Mouse (Mus musculus): ENCODE results near the gene Chchd4. TPM values are rescaled to one million over a fixed set of nuclear protein-coding genes. Genes with fewer than 3 reads are reported as not detected.
A peak's percentile ranks its signal among the peaks of the same experiment; 100 is the strongest.

The Chchd4 gene
- polyA plus RNA-seq, 1 experiment: 4.4 TPM

- Histone ChIP-seq H3K4me1 (ENCODE audit: control insufficient read depth, insufficient read depth, low read length) (no peaks in the 10 kb centered on the region), H3K4me3 (replicated peaks; ENCODE audit: extremely low read depth, low read depth, low read length) (no peak overlapping the region)
- peak; percentile 33 for DNase-seq
- TF ChIP-seq POLR2A (IDR thresholded peaks at IDR 0.05; ENCODE audit: borderline replicate concordance, extremely low read depth, low read depth, low read length): no peak
- peak; percentile 67 for TF ChIP-seq CTCF (IDR thresholded peaks at IDR 0.05; ENCODE audit: insufficient read depth, low read length)
- WGBS: 3% methylated on average over 4 of the region's 4 CpGs
Measured at GRCm38 (mm10) chr6:91414890-91415289, 58.5 kb downstream of the Chchd4 start.

Other genes with a start within 250 kb of the Chchd4 start
- 9.7 and 10.8 TPM in 2 replicates for gene Wnt7a, start 62.2 kb downstream of the Chchd4 start, polyA plus RNA-seq (2012; rRNA removed)
- gene Tmem43, start 157 bp upstream of the Chchd4 start, polyA plus RNA-seq (2012; rRNA removed): 65.2 and 79.5 TPM in 2 replicates
- 12.4 and 17.3 TPM in 2 replicates for gene Xpc, start 42.3 kb upstream of the Chchd4 start, polyA plus RNA-seq (2012; rRNA removed)
- gene Lsm3, start 42.4 kb upstream of the Chchd4 start, polyA plus RNA-seq (2012; rRNA removed): 7.7 and 10.8 TPM in 2 replicates
- gene Slc6a6, start 210.5 kb upstream of the Chchd4 start, polyA plus RNA-seq (2012; rRNA removed): 178 and 228 TPM in 2 replicates

Data from lung, adult 2 months (tissue).